Mouse (Mus musculus) layer of hippocampus, adult 9-11 months (tissue): ENCODE measurements at regions not wholly inside any gene's neighbourhood (a gene's known extent, or its start where the extent isn't known, plus 50 kb on each side); places are given as distances from the start of the nearest gene placed in this dataset.
"Not testable (repeated sequence)": the region's sequence is repeated elsewhere in the genome, so short reads cannot be mapped to it uniquely, and the experiment has no call there.

Experiments
- DNase-seq: peaks from one replicate; pipeline ENCODE4 v3.0.0; 2022

GRCm38 (mm10) chr9:84461441-84461840 lies 536.5 kb downstream of the Bckdhb start:
- DNase-seq, result no peak

- DNase-seq, result peak; percentile 5
Observed at GRCm38 (mm10) chr9:84466741-84467140, 541.8 kb downstream of the Bckdhb start.

GRCm38 (mm10) chr9:84472696-84473095 lies 547.8 kb downstream of the Bckdhb start:
- DNase-seq, result no peak

GRCm38 (mm10) chr9:84475906-84476305 lies 551.0 kb downstream of the Bckdhb start:
- DNase-seq, result no peak

GRCm38 (mm10) chr9:84499507-84499906 lies 574.6 kb downstream of the Bckdhb start:
- DNase-seq, result no peak

GRCm38 (mm10) chr9:84502981-84503380 lies 578.0 kb downstream of the Bckdhb start:
- not testable (repeated sequence) for DNase-seq

GRCm38 (mm10) chr9:84517064-84517463 lies 592.1 kb downstream of the Bckdhb start:
- no peak for DNase-seq

- no peak for DNase-seq
Observed at GRCm38 (mm10) chr9:84545431-84545830, 620.5 kb downstream of the Bckdhb start.

GRCm38 (mm10) chr9:84548012-84548660 lies 623.2 kb downstream of the Bckdhb start:
- no peak for DNase-seq

- DNase-seq, result no peak
Observed at GRCm38 (mm10) chr9:84555237-84555636, 630.3 kb downstream of the Bckdhb start.

GRCm38 (mm10) chr9:84556261-84556844 lies 631.4 kb downstream of the Bckdhb start:
- no peak for DNase-seq

- no peak for DNase-seq
Observed at GRCm38 (mm10) chr9:84558346-84558745, 633.4 kb downstream of the Bckdhb start.

- no peak for DNase-seq
Observed at GRCm38 (mm10) chr9:84569533-84569932, 644.6 kb downstream of the Bckdhb start.

- no peak for DNase-seq
Observed at GRCm38 (mm10) chr9:84577781-84578180, 652.8 kb downstream of the Bckdhb start.

GRCm38 (mm10) chr9:84587791-84588190 lies 662.8 kb downstream of the Bckdhb start:
- no peak for DNase-seq

- DNase-seq, result no peak
Observed at GRCm38 (mm10) chr9:84594724-84595123, 669.8 kb downstream of the Bckdhb start.
